Mouse (Mus musculus) liver, embryonic 12.5 days (tissue): Measurements from ENCODE around the gene Ercc1. TPM values are rescaled to one million over a fixed set of nuclear protein-coding genes. Genes with fewer than 3 reads are reported as not detected.

ENCODE experiments used
- microRNA counts: library from miRNA; unstranded; fragments of <30 nt; microRNA quantifications from one replicate; lab custom pipeline; 2017
- microRNA-seq: library from miRNA; unstranded; fragments of <30 nt; microRNA quantifications from one replicate; pipeline ENCODE4, GENCODE M21; 2017
- polyA plus RNA-seq: library from polyadenylated mRNA; unstranded; fragments of >200 nt; fragmentation: Nextera tagmentation; extraction: Ambion mirVana; gene quantifications from 2 replicates; pipeline ENCODE4 v1.2.1, GENCODE M21; 2016

The Ercc1 gene
- polyA plus RNA-seq, 1 experiment from 2014 or later, result 31.5 TPM

MicroRNAs within 50 kb of the gene (microRNA counts, 519-probe panel; counts per million panel counts)
- 582 counts per million, percentile 70 among the panel's probes with 10 or more counts for microRNA mmu-miR-343 (lab: Ali Mortazavi, UCI)

Small RNAs within 50 kb of the gene (microRNA-seq; reads per million reads assigned to microRNA genes)
- gene Mir343, result not detected

Other genes with a start within 250 kb of the Ercc1 start
- gene Gm4969, start 226.4 kb upstream of the Ercc1 start, polyA plus RNA-seq, result 0.55 and 0.66 TPM in 2 replicates
- gene Fbxo46, start 224.9 kb upstream of the Ercc1 start, polyA plus RNA-seq, result 8.1 and 10.1 TPM in 2 replicates
- gene Qpctl, start 195.5 kb upstream of the Ercc1 start, polyA plus RNA-seq, result 4.9 and 5.5 TPM in 2 replicates
- 97.8 and 98.3 TPM in 2 replicates for gene Snrpd2, start 195.1 kb upstream of the Ercc1 start, polyA plus RNA-seq
- 0.18 and 0.41 TPM in 2 replicates for gene Gipr, start 178.7 kb upstream of the Ercc1 start, polyA plus RNA-seq
- 4.1 and 5.1 TPM in 2 replicates for gene Eml2, start 168.4 kb upstream of the Ercc1 start, polyA plus RNA-seq
- 0.51 and 0.62 TPM in 2 replicates for gene Gpr4, start 132.2 kb upstream of the Ercc1 start, polyA plus RNA-seq
- gene Opa3, start 116.4 kb upstream of the Ercc1 start, polyA plus RNA-seq, result 22.1 and 23.3 TPM in 2 replicates
- gene Vasp, start 73.0 kb upstream of the Ercc1 start, polyA plus RNA-seq, result 61.1 and 61.5 TPM in 2 replicates
- gene Ppm1n, start 64.7 kb upstream of the Ercc1 start, polyA plus RNA-seq, result not detected in 2 replicates
- gene Rtn2, start 62.2 kb upstream of the Ercc1 start, polyA plus RNA-seq, result 5.1 and 5.6 TPM in 2 replicates
- gene Fosb, start 34.7 kb upstream of the Ercc1 start, polyA plus RNA-seq, result 0.04 and 0.05 TPM in 2 replicates
- 19.5 and 19.9 TPM in 2 replicates for gene Cd3eap, start 14.7 kb downstream of the Ercc1 start, polyA plus RNA-seq
- gene Ppp1r13l, start 15.0 kb downstream of the Ercc1 start, polyA plus RNA-seq, result 1.7 and 1.9 TPM in 2 replicates
- gene Ercc2, start 37.2 kb downstream of the Ercc1 start, polyA plus RNA-seq, result 9.9 and 10.9 TPM in 2 replicates
- 0.58 and 1.2 TPM in 2 replicates for gene Klc3, start 59.3 kb downstream of the Ercc1 start, polyA plus RNA-seq
- gene Ckm, start 60.0 kb downstream of the Ercc1 start, polyA plus RNA-seq, result 0.15 and 0.20 TPM in 2 replicates
- gene Mark4, start 114.0 kb downstream of the Ercc1 start, polyA plus RNA-seq, result 3.8 and 4.2 TPM in 2 replicates
- gene Exoc3l2, start 118.6 kb downstream of the Ercc1 start, polyA plus RNA-seq, result 3.6 and 3.9 TPM in 2 replicates
- 2.1 TPM in 2 replicates for gene Bloc1s3, start 163.6 kb downstream of the Ercc1 start, polyA plus RNA-seq
- 68.4 and 68.6 TPM in 2 replicates for gene Trappc6a, start 163.6 kb downstream of the Ercc1 start, polyA plus RNA-seq
- gene Nkpd1, start 173.1 kb downstream of the Ercc1 start, polyA plus RNA-seq, result not detected in 2 replicates
- 19.1 and 20.2 TPM in 2 replicates for gene Ppp1r37, start 218.3 kb downstream of the Ercc1 start, polyA plus RNA-seq
- 1.5 TPM in 2 replicates for gene Zfp296, start 232.5 kb downstream of the Ercc1 start, polyA plus RNA-seq
- 101 TPM in 2 replicates for gene Gemin7, start 232.8 kb downstream of the Ercc1 start, polyA plus RNA-seq